Mouse (Mus musculus) liver, embryonic 14.5 days (tissue): Measurements from ENCODE around the gene Gm10477. TPM values are rescaled to one million over a fixed set of nuclear protein-coding genes. Genes with fewer than 3 reads are reported as not detected.
"Not testable (repeated sequence)": the region's sequence is repeated elsewhere in the genome, so short reads cannot be mapped to it uniquely, and the experiment has no call there.

ENCODE experiments used
- ATAC-seq: fragments of 200-750 bp; cut with Nextera tagmentation; 2 replicates; pipeline ENCODE4 v1.8.0; 2017; ENCODE audit warnings: moderate number of reproducible peaks, mild to moderate bottlenecking, moderate library complexity; ENCODE audit not compliant: insufficient read depth
- DNase-seq, 3 experiments: peaks; one replicate each; pipeline ENCODE4 v3.0.0-alpha.2; 2012 to 2013; ENCODE audit warnings: low read depth in 3 of 3, low spot score in 3 of 3
- H3K27ac ChIP-seq: fragments of 300-500 bp; sonication (generic); 2 replicates; pipeline ENCODE4 v1.5.1; 2014; ENCODE audit warnings: moderate library complexity, mild to moderate bottlenecking, control low read depth, inconsistent platforms
- H3K27me3 ChIP-seq: fragments of 300-500 bp; sonication (generic); 2 replicates; pipeline ENCODE4 v1.6.1; 2014; ENCODE audit warnings: mild to moderate bottlenecking, low read length, moderate library complexity; ENCODE audit not compliant: control insufficient read depth, insufficient read depth
- H3K36me3 ChIP-seq: fragments of 300-500 bp; sonication (generic); replicated peaks from 2 replicates; pipeline ENCODE4 v1.6.1; 2014; ENCODE audit warnings: low read depth; ENCODE audit not compliant: control insufficient read depth, insufficient read depth
- H3K4me1 ChIP-seq, 2 experiments: fragments of 200-500 bp in 1 of 2; fragments of 300-500 bp in 1 of 2; sonication (generic) in 1 of 2; replicated peaks; 2 replicates each; pipeline ENCODE4 v1.6.1; 2012 to 2014; ENCODE audit warnings: antibody characterized with exemption in 1 of 2, inconsistent platforms in 1 of 2, low read length in 1 of 2; ENCODE audit not compliant: control insufficient read depth in 2 of 2, insufficient read depth in 2 of 2
- H3K4me2 ChIP-seq: fragments of 300-500 bp; sonication (generic); 2 replicates; pipeline ENCODE4 v1.6.1; 2014; ENCODE audit warnings: low read depth, mild to moderate bottlenecking, control low read depth, moderate library complexity
- H3K4me3 ChIP-seq, 2 experiments: fragments of 200-500 bp in 1 of 2; fragments of 300-500 bp in 1 of 2; sonication (generic) in 1 of 2; 2 replicates each; pipeline ENCODE4 v1.5.1; 2012 to 2014; ENCODE audit warnings: low read depth in 2 of 2, low read length in 2 of 2, mild to moderate bottlenecking in 2 of 2, control low read depth in 1 of 2, inconsistent platforms in 1 of 2, moderate library complexity in 1 of 2; ENCODE audit not compliant: insufficient read depth in 1 of 2
- H3K9ac ChIP-seq: fragments of 300-500 bp; sonication (generic); replicated peaks from 2 replicates; pipeline ENCODE4 v1.6.1; 2014; ENCODE audit warnings: mild to moderate bottlenecking, control low read depth, moderate library complexity
- H3K9me3 ChIP-seq: fragments of 300-500 bp; sonication (generic); 2 replicates; pipeline ENCODE4 v1.6.1; 2016; ENCODE audit warnings: low read length, mixed read lengths; ENCODE audit not compliant: control insufficient read depth
- CTCF ChIP-seq: IDR thresholded peaks from 2 replicates; pipeline ENCODE4 v1.5.1; 2016; ENCODE audit warnings: antibody characterized with exemption, low read depth, control low read depth
- EP300 ChIP-seq: IDR thresholded peaks from 2 replicates; pipeline ENCODE4 v1.6.1; 2016; ENCODE audit warnings: antibody characterized with exemption, low read depth
- WGBS: fragments of 180-500 bp; shearing (Covaris S2); extraction: QIAGEN DNeasy Blood & Tissue Kit; methylation state at CpG from one replicate; pipeline ENCODE4 v1.1.7; 2014; ENCODE audit not compliant: insufficient replicate concordance; 5-methylcytosine and 5-hydroxymethylcytosine counted together
- polyA plus RNA-seq, 2 experiments: library from polyadenylated mRNA; depleted of rRNA in 1 of 2; stranded (reverse) in 1 of 2; unstranded in 1 of 2; fragments of >200 nt; fragmentation: Nextera tagmentation in 1 of 2; extraction: Ambion mirVana in 1 of 2; gene quantifications; 2 replicates each; pipeline versions ENCODE4 v1.2.1 to v1.2.3; 2012 to 2014

The Gm10477 gene
- polyA plus RNA-seq (2012; rRNA removed) (not detected in 2 replicates), polyA plus RNA-seq (2014; fragmentation: Nextera tagmentation; extraction: Ambion mirVana) (not detected in 2 replicates)

DNA sequence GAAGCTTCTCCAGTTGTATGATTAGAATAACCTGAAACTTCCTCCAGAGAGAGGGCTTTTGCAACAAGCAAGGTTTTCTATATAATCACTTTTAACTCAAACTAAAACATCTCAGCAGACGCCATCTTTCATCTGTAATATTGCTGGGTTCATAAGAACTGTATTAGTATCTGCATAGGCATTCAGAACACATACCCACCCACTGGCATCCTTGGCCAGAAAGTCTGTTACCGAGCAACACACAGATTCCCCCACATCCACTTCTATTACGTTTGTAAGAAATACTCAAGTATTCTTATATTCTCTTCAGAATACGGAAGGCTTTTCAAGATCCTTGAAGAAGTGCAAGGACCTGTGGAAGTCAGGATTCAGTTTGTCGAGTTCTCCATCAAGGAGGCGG lies at the start of gene Gm10477:
Gene Gm10477, plus strand, starts transcription at position 301 of the 400 bp plus-strand sequence.
- not testable (repeated sequence) for H3K4me2 ChIP-seq, DNase-seq, H3K27me3 ChIP-seq, H3K36me3 ChIP-seq, ATAC-seq, H3K27ac ChIP-seq, H3K9me3 ChIP-seq, H3K4me3 ChIP-seq, H3K9ac ChIP-seq, H3K4me1 ChIP-seq
- 64% methylated on average over 6 of the region's 6 CpGs for WGBS

DNA sequence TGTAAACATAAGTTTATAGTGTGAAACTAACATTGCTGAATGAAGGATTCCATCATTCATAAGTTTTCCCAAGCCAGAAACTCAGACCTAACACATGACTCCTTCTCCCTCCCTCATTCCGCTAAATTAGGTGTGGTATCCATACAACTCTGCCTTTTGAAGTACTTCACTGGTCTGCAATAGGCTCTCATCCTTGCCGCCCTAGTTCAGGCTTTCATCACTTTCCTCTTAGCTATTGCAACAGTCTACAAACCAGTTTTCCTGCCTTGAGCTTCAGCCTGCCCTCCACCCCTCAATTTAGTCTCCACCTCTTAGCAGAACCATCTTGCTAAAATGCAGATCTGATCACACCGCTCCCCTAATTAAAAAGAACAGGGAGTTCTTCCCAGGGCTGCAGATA lies 47.0 kb upstream of the Gm10477 start:
- TF ChIP-seq CTCF (no peak), EP300 (no peak)
- H3K9ac ChIP-seq = no peak overlapping the region
- H3K36me3 ChIP-seq = peaks cover 10% of the 10 kb centered on the region
- H3K4me1 ChIP-seq = no peaks in the 10 kb centered on the region
- H3K9me3 ChIP-seq = no peaks in the 10 kb centered on the region
- 84% methylated on average over 3 of the region's 3 CpGs for WGBS
- no peak overlapping the region for H3K4me2 ChIP-seq
- no peaks in the 10 kb centered on the region for H3K27me3 ChIP-seq
- ATAC-seq = no peak
- no peak overlapping the region for H3K4me3 ChIP-seq
- no peak for DNase-seq
- no peak overlapping the region for H3K27ac ChIP-seq

DNA sequence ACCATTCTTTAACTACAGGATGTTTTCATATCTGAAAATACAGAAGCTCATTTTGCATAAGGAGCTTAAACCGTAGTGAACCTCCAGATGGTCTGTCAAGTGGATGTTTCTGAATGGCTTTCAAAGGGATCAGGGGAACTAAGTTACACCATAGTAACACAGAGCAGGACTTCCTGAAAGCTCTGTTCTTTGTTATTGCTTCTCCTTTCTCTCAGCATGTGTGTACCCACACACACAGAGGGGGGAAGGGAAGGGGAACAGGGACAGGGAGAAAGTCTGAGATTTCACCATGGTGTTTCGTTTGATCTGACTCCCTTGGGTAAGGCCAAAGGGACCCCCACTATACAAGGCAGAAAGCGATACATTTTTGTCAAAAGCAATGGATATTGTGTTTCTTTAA lies 42.6 kb upstream of the Gm10477 start:
- DNase-seq (no peak), ATAC-seq (no peak)
- no peak overlapping the region for H3K4me2 ChIP-seq
- H3K4me1 ChIP-seq = no peaks in the 10 kb centered on the region
- no peak overlapping the region for H3K9ac ChIP-seq
- no peak for TF ChIP-seq CTCF
- TF ChIP-seq EP300 = no peak
- H3K27ac ChIP-seq = no peak overlapping the region
- peaks cover 28% of the 10 kb centered on the region for H3K36me3 ChIP-seq
- no peaks in the 10 kb centered on the region for H3K27me3 ChIP-seq
- WGBS = 57% methylated on average over 3 of the region's 3 CpGs
- H3K4me3 ChIP-seq = no peak overlapping the region
- H3K9me3 ChIP-seq = no peaks in the 10 kb centered on the region

DNA sequence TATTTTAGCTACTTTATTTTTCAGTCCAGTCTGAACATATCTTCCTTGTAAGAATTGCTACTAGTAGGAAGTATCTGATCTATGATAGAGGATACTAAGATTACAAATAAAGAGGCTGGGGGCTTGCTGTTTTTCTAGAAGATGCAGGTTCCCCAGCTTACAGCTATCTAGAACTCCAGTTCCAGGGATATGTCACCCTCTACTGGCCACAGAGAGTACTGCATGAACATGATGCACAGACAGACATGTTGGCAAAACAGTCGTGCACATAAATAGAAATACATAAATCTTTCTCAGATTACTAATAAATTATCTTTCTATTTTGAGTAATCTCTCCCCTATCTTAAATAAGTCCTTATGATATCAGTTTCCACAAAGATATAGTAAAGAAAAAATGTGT lies 34.8 kb upstream of the Gm10477 start:
- TF ChIP-seq CTCF (peak; percentile 77), EP300 (no peak)
- H3K9me3 ChIP-seq = no peaks in the 10 kb centered on the region
- ATAC-seq = no peak
- peaks cover 16% of the 10 kb centered on the region for H3K36me3 ChIP-seq
- H3K9ac ChIP-seq = no peak overlapping the region
- no peak overlapping the region for H3K4me3 ChIP-seq
- H3K4me1 ChIP-seq = no peaks in the 10 kb centered on the region
- DNase-seq = peak; percentile 45 to 49 (median 47)
- H3K27me3 ChIP-seq = no peaks in the 10 kb centered on the region
- H3K4me2 ChIP-seq = no peak overlapping the region
- WGBS = 29% methylated on average over 1 of the region's 1 CpGs
- no peak overlapping the region for H3K27ac ChIP-seq

DNA sequence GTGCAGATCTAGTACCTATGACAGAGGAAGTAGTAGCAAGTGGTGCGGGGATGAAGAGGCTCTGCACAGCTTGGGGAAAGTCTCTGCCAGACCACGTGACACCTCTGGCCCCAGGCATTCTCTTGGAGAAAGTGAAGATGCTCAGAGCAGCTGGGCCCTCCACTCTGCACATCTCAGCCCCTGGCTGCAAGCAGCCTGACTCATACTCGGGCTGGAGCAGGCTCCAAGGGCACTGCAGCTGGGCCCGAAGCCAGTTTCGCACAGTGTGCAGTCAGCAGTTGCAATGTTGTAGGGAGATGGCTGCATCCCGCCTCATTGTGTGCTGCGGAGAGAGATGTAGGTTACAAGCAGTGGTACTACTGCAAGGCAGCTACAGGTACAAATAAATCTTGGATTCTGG lies 27.3 kb upstream of the Gm10477 start:
- 77% methylated on average over 7 of the region's 7 CpGs for WGBS

More for the DNA sequence above, 27.3 kb upstream of the Gm10477 start:
- no peak for ATAC-seq
- Histone ChIP-seq H3K27me3 (no peaks in the 10 kb centered on the region), H3K9ac (no peak overlapping the region), H3K4me1 (no peaks in the 10 kb centered on the region), H3K9me3 (no peaks in the 10 kb centered on the region), H3K36me3 (peaks cover 28% of the 10 kb centered on the region), H3K4me2 (no peak overlapping the region), H3K4me3 (no peak overlapping the region), H3K27ac (no peak overlapping the region)
- no peak for DNase-seq
- TF ChIP-seq EP300 (no peak), CTCF (no peak)
